ENCODE assay signal across 11 mouse cellular contexts in genomic region chr6:89462223-89462760, GRCm38 (mm10).
DNase-seq lines count a peak whose midpoint lies in the region; ATAC-seq lines count a peak whose summit lies in the region.
"Had no signal": no experiment of that assay in that cellular context is flagged by ENCODE, and none has a peak within 500 bp of the region (broad histone marks: within the 10 kb centered on the region; RNA-seq: fewer than 3 reads in every experiment).

No protein-coding gene starts in this region.

- peaks cover 15% of the 10 kb centered on the region for H3K4me1 ChIP-seq in heart, embryonic 11.5 days (ENCODE audit: control insufficient read depth, insufficient read depth, low read length)
- peaks cover 22% of the 10 kb centered on the region for H3K4me1 ChIP-seq in lung, embryonic 16.5 days (replicated peaks; ENCODE audit: control insufficient read depth, insufficient read depth, low read length)
- peaks cover 19% of the 10 kb centered on the region; the same call in 1 of the 2 replicates for H3K4me1 ChIP-seq in brown adipose tissue, adult 24 weeks (ENCODE audit: control insufficient read depth, insufficient read depth, insufficient read length, low read length)
- H3K4me1 ChIP-seq in hindbrain, embryonic 13.5 days (replicated peaks): peaks cover 12% of the 10 kb centered on the region

- no peaks in the 10 kb centered on the region for H3K9me3 ChIP-seq in heart, embryonic 11.5 days (replicated peaks; ENCODE audit: control insufficient read depth, low read length)
- H3K9me3 ChIP-seq in lung, embryonic 16.5 days (ENCODE audit: control insufficient read depth, low read length): no peaks in the 10 kb centered on the region
- no peaks in the 10 kb centered on the region for H3K9me3 ChIP-seq in hindbrain, embryonic 13.5 days

- H3K9ac ChIP-seq in heart, embryonic 11.5 days (ENCODE audit: low read depth, low read length): no peak overlapping the region
- no peak overlapping the region for H3K9ac ChIP-seq in lung, embryonic 16.5 days (ENCODE audit: low read length)
- no peak overlapping the region for H3K9ac ChIP-seq in hindbrain, embryonic 13.5 days

- H3K4me2 ChIP-seq in heart, embryonic 11.5 days: no peak overlapping the region
- no peak overlapping the region for H3K4me2 ChIP-seq in lung, embryonic 16.5 days (ENCODE audit: low read depth, low read length)
- no peak overlapping the region for H3K4me2 ChIP-seq in hindbrain, embryonic 13.5 days

- no peak overlapping the region for H3K4me3 ChIP-seq in heart, embryonic 11.5 days (ENCODE audit: low read depth, low read length)
- H3K4me3 ChIP-seq in lung, embryonic 16.5 days (ENCODE audit: low read length): no peak overlapping the region
- no peak overlapping the region for H3K4me3 ChIP-seq in brown adipose tissue, adult 24 weeks (ENCODE audit: insufficient read depth, low read depth, low read length)
- H3K4me3 ChIP-seq in macrophage (ENCODE audit: inconsistent target): no peak overlapping the region
- H3K4me3 ChIP-seq in hindbrain, embryonic 13.5 days: no peak overlapping the region

- no peak overlapping the region for H3K27ac ChIP-seq in heart, embryonic 11.5 days (ENCODE audit: low read depth, low read length)
- H3K27ac ChIP-seq in lung, embryonic 16.5 days (ENCODE audit: low read length): peak overlapping the region; percentile 77
- H3K27ac ChIP-seq in brown adipose tissue, adult 24 weeks (replicated peaks; ENCODE audit: low read depth, low read length): 0 out of 2 replicates have a peak overlapping the region, but pooled peaks have one; percentile 29
- peak overlapping the region; percentile 62 for H3K27ac ChIP-seq in macrophage
- no peak overlapping the region for H3K27ac ChIP-seq in hindbrain, embryonic 13.5 days

- H3K79me2 ChIP-seq in macrophage (ENCODE audit: inconsistent target): no peaks in the 10 kb centered on the region

- no peaks in the 10 kb centered on the region for H3K36me3 ChIP-seq in heart, embryonic 11.5 days (ENCODE audit: control insufficient read depth, insufficient read depth, low read length)
- H3K36me3 ChIP-seq in lung, embryonic 16.5 days (ENCODE audit: control insufficient read depth, insufficient read depth, low read length): no peaks in the 10 kb centered on the region
- no peaks in the 10 kb centered on the region for H3K36me3 ChIP-seq in macrophage (ENCODE audit: inconsistent target)
- no peaks in the 10 kb centered on the region for H3K36me3 ChIP-seq in hindbrain, embryonic 13.5 days

- 91% methylated on average over 2 of the region's 2 CpGs for WGBS in heart, embryonic 11.5 days (ENCODE audit: insufficient replicate concordance)
- 74% methylated on average over 2 of the region's 2 CpGs for WGBS in lung, embryonic 16.5 days
- WGBS in macrophage (ENCODE audit: missing documents): 96% methylated on average over 2 of the region's 2 CpGs
- 85% methylated on average over 2 of the region's 2 CpGs for WGBS in hindbrain, embryonic 13.5 days

- ATAC-seq in heart, embryonic 11.5 days (replicated peaks; ENCODE audit: insufficient number of reproducible peaks, low FRiP score, low TSS enrichment): no peak
- 0 out of 2 replicates have a peak, but pooled peaks have one; percentile 22 for ATAC-seq in lung, embryonic 16.5 days (ENCODE audit: low read depth)
- no peak for ATAC-seq in hindbrain, embryonic 13.5 days (ENCODE audit: low FRiP score)
- ATAC-seq: CD4-positive, CD25-positive, alpha-beta regulatory T cell, adult 4 months had no signal

- no peaks in the 10 kb centered on the region for H3K27me3 ChIP-seq in heart, embryonic 11.5 days (ENCODE audit: control insufficient read depth, insufficient read depth, low read length)
- H3K27me3 ChIP-seq in lung, embryonic 16.5 days (ENCODE audit: control insufficient read depth, insufficient read depth, low read depth, low read length): no peaks in the 10 kb centered on the region
- H3K27me3 ChIP-seq in hindbrain, embryonic 13.5 days: no peaks in the 10 kb centered on the region

- DNase-seq in heart, adult 11 months: peak; percentile 88
- DNase-seq in lung, postnatal 25 days (ENCODE audit: low spot score): no peak
- no peak for DNase-seq in thymus, postnatal 36 days
- DNase-seq: adrenal gland, postnatal 14 days; kidney, adult 11 months had no signal

Comparison
In these comparisons a context has a peak if more than half of its experiments do, and no peak if none do; other contexts are left out.
1. H3K27ac ChIP-seq: peak in lung, embryonic 16.5 days (single experiment), brown adipose tissue, adult 24 weeks (single experiment) and macrophage (single experiment); none in heart, embryonic 11.5 days (single experiment) and hindbrain, embryonic 13.5 days (single experiment).